Mouse (Mus musculus) midbrain, embryonic 10.5 days (tissue): Measurements from ENCODE around the gene Ndufb7. TPM values are rescaled to one million over a fixed set of nuclear protein-coding genes. Genes with fewer than 3 reads are reported as not detected.
A peak's percentile ranks its signal among the peaks of the same experiment; 100 is the strongest.

Source experiments
- DNase-seq: peaks from one replicate; pipeline ENCODE4 v3.0.0-alpha.2; 2017; ENCODE audit warnings: low spot score
- H3K27ac ChIP-seq: fragments of 300-500 bp; sonication (generic); replicated peaks from 2 replicates; pipeline ENCODE4 v1.5.1; 2016; ENCODE audit warnings: mild to moderate bottlenecking
- H3K27me3 ChIP-seq: fragments of 300-500 bp; sonication (generic); 2 replicates; pipeline ENCODE4 v1.6.1; 2016; ENCODE audit warnings: low read depth, mild to moderate bottlenecking; ENCODE audit not compliant: poor library complexity, severe bottlenecking
- H3K36me3 ChIP-seq: fragments of 300-500 bp; sonication (generic); 2 replicates; pipeline ENCODE4 v1.6.1; 2016; ENCODE audit warnings: mild to moderate bottlenecking, moderate library complexity
- H3K4me1 ChIP-seq: fragments of 300-500 bp; sonication (generic); 2 replicates; pipeline ENCODE4 v1.6.1; 2016
- H3K4me3 ChIP-seq: fragments of 300-500 bp; sonication (generic); 2 replicates; pipeline ENCODE4 v1.5.1; 2016; ENCODE audit warnings: mild to moderate bottlenecking, moderate library complexity
- H3K9me3 ChIP-seq: fragments of 300-500 bp; sonication (generic); replicated peaks from 2 replicates; pipeline ENCODE4 v1.6.1; 2016; ENCODE audit warnings: mild to moderate bottlenecking
- WGBS: fragments of 180-500 bp; shearing (Covaris S2); methylation state at CpG from one replicate; pipeline ENCODE4 v1.1.7; 2016; 5-methylcytosine and 5-hydroxymethylcytosine counted together
- polyA plus RNA-seq: library from polyadenylated mRNA; unstranded; fragments of >200 nt; fragmentation: Nextera tagmentation; extraction: Ambion mirVana; gene quantifications from 2 replicates; pipeline ENCODE4 v1.2.1, GENCODE M21; 2016

The Ndufb7 gene
- polyA plus RNA-seq, 1 experiment from 2014 or later: 354 TPM

GRCm38 (mm10) chr8:83579676-83580075 is 13.2 kb downstream of the Ndufb7 start:
- H3K9me3 ChIP-seq: no peaks in the 10 kb centered on the region
- H3K27me3 ChIP-seq: no peaks in the 10 kb centered on the region
- no peak for DNase-seq
- peaks cover 60% of the 10 kb centered on the region for H3K36me3 ChIP-seq
- WGBS: 91% methylated on average over 8 of the region's 8 CpGs
- H3K27ac ChIP-seq: peak overlapping the region; percentile 42; the same call in 1 of the 2 replicates
- peaks cover 64% of the 10 kb centered on the region for H3K4me1 ChIP-seq
- no peak overlapping the region for H3K4me3 ChIP-seq

GRCm38 (mm10) chr8:83580826-83581225 is 14.4 kb downstream of the Ndufb7 start:
- H3K4me3 ChIP-seq: no peak overlapping the region
- WGBS: 91% methylated on average over 8 of the region's 8 CpGs
- no peaks in the 10 kb centered on the region for H3K27me3 ChIP-seq
- no peak overlapping the region for H3K27ac ChIP-seq
- H3K9me3 ChIP-seq: no peaks in the 10 kb centered on the region
- peaks cover 57% of the 10 kb centered on the region for H3K4me1 ChIP-seq
- H3K36me3 ChIP-seq: peaks cover 60% of the 10 kb centered on the region
- no peak for DNase-seq

- peaks cover 43% of the 10 kb centered on the region for H3K4me1 ChIP-seq
- H3K9me3 ChIP-seq: no peaks in the 10 kb centered on the region
- H3K27ac ChIP-seq: no peak overlapping the region
- no peaks in the 10 kb centered on the region for H3K27me3 ChIP-seq
- no peak overlapping the region for H3K4me3 ChIP-seq
- no peak for DNase-seq
- H3K36me3 ChIP-seq: peaks cover 70% of the 10 kb centered on the region
- WGBS: 92% methylated on average over 8 of the region's 8 CpGs
Measured at GRCm38 (mm10) chr8:83582226-83582625, 15.8 kb downstream of the Ndufb7 start.

- peaks cover 39% of the 10 kb centered on the region for H3K4me1 ChIP-seq
- no peak overlapping the region for H3K4me3 ChIP-seq
- H3K9me3 ChIP-seq: no peaks in the 10 kb centered on the region
- H3K36me3 ChIP-seq: peaks cover 80% of the 10 kb centered on the region
- no peak overlapping the region for H3K27ac ChIP-seq
- H3K27me3 ChIP-seq: no peaks in the 10 kb centered on the region
- WGBS: 91% methylated on average over 15 of the region's 15 CpGs
- no peak for DNase-seq
Measured at GRCm38 (mm10) chr8:83583236-83583635, 16.8 kb downstream of the Ndufb7 start.

GRCm38 (mm10) chr8:83584771-83585170 is 18.3 kb downstream of the Ndufb7 start:
- Histone ChIP-seq H3K27ac (no peak overlapping the region), H3K36me3 (peaks cover 85% of the 10 kb centered on the region), H3K4me3 (no peak overlapping the region), H3K27me3 (no peaks in the 10 kb centered on the region), H3K9me3 (no peaks in the 10 kb centered on the region), H3K4me1 (peaks cover 25% of the 10 kb centered on the region)
- DNase-seq: no peak
- 96% methylated on average over 1 of the region's 1 CpGs for WGBS

GRCm38 (mm10) chr8:83585333-83585732 is 18.9 kb downstream of the Ndufb7 start:
- DNase-seq: no peak
- Histone ChIP-seq H3K36me3 (peaks cover 85% of the 10 kb centered on the region), H3K27me3 (no peaks in the 10 kb centered on the region), H3K4me1 (peaks cover 21% of the 10 kb centered on the region), H3K27ac (no peak overlapping the region), H3K4me3 (no peak overlapping the region), H3K9me3 (no peaks in the 10 kb centered on the region)
- WGBS: 85% methylated on average over 3 of the region's 3 CpGs

GRCm38 (mm10) chr8:83587644-83588043 is 21.2 kb downstream of the Ndufb7 start:
- WGBS: 83% methylated on average over 6 of the region's 6 CpGs
- peaks cover 93% of the 10 kb centered on the region for H3K36me3 ChIP-seq
- peaks cover 24% of the 10 kb centered on the region for H3K4me1 ChIP-seq
- no peak overlapping the region for H3K27ac ChIP-seq
- no peaks in the 10 kb centered on the region for H3K27me3 ChIP-seq
- no peaks in the 10 kb centered on the region for H3K9me3 ChIP-seq
- DNase-seq: no peak
- no peak overlapping the region for H3K4me3 ChIP-seq

- DNase-seq: no peak
- H3K27ac ChIP-seq: no peak overlapping the region
- 95% methylated on average over 5 of the region's 5 CpGs for WGBS
- H3K9me3 ChIP-seq: no peaks in the 10 kb centered on the region
- peaks cover 28% of the 10 kb centered on the region for H3K4me1 ChIP-seq
- H3K27me3 ChIP-seq: no peaks in the 10 kb centered on the region
- H3K4me3 ChIP-seq: no peak overlapping the region
- H3K36me3 ChIP-seq: peaks cover 81% of the 10 kb centered on the region
Measured at GRCm38 (mm10) chr8:83588886-83589285, 22.4 kb downstream of the Ndufb7 start.

- Histone ChIP-seq H3K4me1 (peaks cover 32% of the 10 kb centered on the region), H3K36me3 (peaks cover 64% of the 10 kb centered on the region), H3K4me3 (no peak overlapping the region), H3K27me3 (no peaks in the 10 kb centered on the region), H3K9me3 (no peaks in the 10 kb centered on the region), H3K27ac (no peak overlapping the region)
- 91% methylated on average over 7 of the region's 7 CpGs for WGBS
- no peak for DNase-seq
Measured at GRCm38 (mm10) chr8:83590488-83591023, 24.1 kb downstream of the Ndufb7 start.

- Histone ChIP-seq H3K27ac (peak overlapping the region; percentile 57), H3K4me1 (peaks cover 32% of the 10 kb centered on the region), H3K27me3 (no peaks in the 10 kb centered on the region), H3K36me3 (peaks cover 43% of the 10 kb centered on the region), H3K4me3 (peak overlapping the region; percentile 82), H3K9me3 (no peaks in the 10 kb centered on the region)
- DNase-seq: no peak
- 79% methylated on average over 3 of the region's 3 CpGs for WGBS
Measured at GRCm38 (mm10) chr8:83592682-83593081, 26.2 kb downstream of the Ndufb7 start.

GRCm38 (mm10) chr8:83593325-83594166 is 27.1 kb downstream of the Ndufb7 start:
- H3K9me3 ChIP-seq: no peaks in the 10 kb centered on the region
- H3K4me3 ChIP-seq: peak overlapping the region; percentile 82
- peaks cover 34% of the 10 kb centered on the region for H3K36me3 ChIP-seq
- H3K4me1 ChIP-seq: peaks cover 33% of the 10 kb centered on the region
- H3K27ac ChIP-seq: peak overlapping the region; percentile 96
- WGBS: 7% methylated on average over 22 of the region's 22 CpGs
- no peak for DNase-seq
- no peaks in the 10 kb centered on the region for H3K27me3 ChIP-seq

GRCm38 (mm10) chr8:83594167-83595049 is 27.9 kb downstream of the Ndufb7 start:
- Histone ChIP-seq H3K4me1 (peaks cover 34% of the 10 kb centered on the region), H3K4me3 (peak overlapping the region; percentile 82), H3K27ac (peak overlapping the region; percentile 96), H3K9me3 (no peaks in the 10 kb centered on the region), H3K27me3 (no peaks in the 10 kb centered on the region), H3K36me3 (peaks cover 26% of the 10 kb centered on the region)
- under 1% methylated on average over 43 of the region's 43 CpGs for WGBS
- DNase-seq: peak; percentile 99
